Mouse (Mus musculus) gastrocnemius, postnatal 36 days (tissue): ENCODE results near the gene BC004004. TPM values are rescaled to one million over a fixed set of nuclear protein-coding genes. Genes with fewer than 3 reads are reported as not detected.
"Not testable (repeated sequence)": the region's sequence is repeated elsewhere in the genome, so short reads cannot be mapped to it uniquely, and the experiment has no call there.

Source experiments
- DNase-seq, 2 experiments: peaks; one replicate each; pipeline ENCODE4 v3.0.0; 2022
- intact Hi-C: fragments of 180-260 bp; cut with DNase I; formaldehyde crosslinking; loops from one replicate; pipeline ENCODE4 v1.15.1; 2025
- total RNA-seq, 2 experiments: library from RNA; stranded (reverse); gene quantifications; 2 replicates each; pipeline ENCODE4 v1.2.3; 2021

BC004004 gene
- total RNA-seq, 2 experiments from 2014 or later: 104 to 106 TPM

- intact Hi-C loops: loop anchor here (5.0 kb wide), 1 partner anchor 254 kb away; no protein-coding TSS in a partner anchor
- no peak for DNase-seq
Observed at GRCm38 (mm10) chr17:29258025-29258558, 10.5 kb upstream of the BC004004 start.

GRCm38 (mm10) chr17:29258921-29259320 is 9.7 kb upstream of the BC004004 start:
- intact Hi-C loops: loop anchor here (5.0 kb wide), 1 partner anchor 253 kb away; no protein-coding TSS in a partner anchor
- no peak for DNase-seq

- peak; percentile 63 to 66 for DNase-seq
- intact Hi-C loops: loop anchor here (5.0 kb wide), 1 partner anchor 253 kb away; no protein-coding TSS in a partner anchor
Observed at GRCm38 (mm10) chr17:29259489-29259888, 9.1 kb upstream of the BC004004 start.

DNA sequence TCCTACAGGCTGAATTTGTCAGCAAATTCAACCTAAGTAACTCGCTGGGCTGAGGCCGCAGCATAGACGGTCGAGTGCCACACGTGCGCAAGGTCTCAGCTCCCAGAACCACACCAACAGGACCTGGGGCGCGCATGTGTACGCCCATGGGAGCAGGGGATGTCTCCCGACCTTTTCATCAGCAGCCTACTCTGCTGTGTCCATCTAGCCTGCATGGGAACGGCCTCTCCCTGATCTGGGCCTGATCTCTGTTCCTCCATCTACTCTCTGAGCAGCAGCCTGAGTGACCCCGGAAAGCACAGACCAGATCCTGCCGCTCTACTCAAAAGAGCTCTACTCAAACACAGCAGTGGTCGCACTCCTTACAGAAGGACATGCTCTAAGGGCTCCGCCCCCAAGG is 8.1 kb upstream of the BC004004 start:
- intact Hi-C loops: no loop called here
- no peak for DNase-seq

DNA sequence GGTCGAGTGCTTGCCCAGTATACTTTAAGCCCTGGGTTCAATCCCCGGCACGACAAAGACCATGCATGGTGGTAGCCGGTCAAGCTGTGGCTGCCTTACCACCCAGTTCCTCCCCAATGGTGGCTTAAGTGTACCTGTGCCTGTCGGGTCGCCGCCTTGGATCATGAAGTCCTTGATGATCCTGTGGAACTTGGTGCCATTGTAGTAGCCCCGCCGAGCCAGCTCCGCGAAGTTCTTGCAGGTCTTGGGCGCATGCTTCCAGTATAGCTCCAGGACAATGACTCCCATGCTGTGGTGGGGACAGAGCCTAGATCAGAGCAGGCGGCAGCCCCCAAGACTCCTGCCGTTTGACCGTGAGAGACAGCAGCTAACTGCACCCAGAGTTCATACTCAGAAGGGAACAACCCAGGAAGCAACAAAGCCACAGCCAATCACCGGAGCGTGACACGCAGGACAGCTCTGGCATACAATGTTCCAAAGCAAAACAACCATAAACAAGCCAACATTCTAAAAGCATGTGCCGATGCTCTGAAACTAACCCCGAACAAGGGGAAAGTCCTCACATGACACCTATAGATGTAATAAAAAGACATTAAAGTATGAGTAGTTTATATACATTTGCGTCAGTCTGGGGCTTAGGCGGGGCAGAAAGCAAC is 6.9 kb upstream of the BC004004 start:
- no peak for DNase-seq
- intact Hi-C loops: no loop called here

DNA sequence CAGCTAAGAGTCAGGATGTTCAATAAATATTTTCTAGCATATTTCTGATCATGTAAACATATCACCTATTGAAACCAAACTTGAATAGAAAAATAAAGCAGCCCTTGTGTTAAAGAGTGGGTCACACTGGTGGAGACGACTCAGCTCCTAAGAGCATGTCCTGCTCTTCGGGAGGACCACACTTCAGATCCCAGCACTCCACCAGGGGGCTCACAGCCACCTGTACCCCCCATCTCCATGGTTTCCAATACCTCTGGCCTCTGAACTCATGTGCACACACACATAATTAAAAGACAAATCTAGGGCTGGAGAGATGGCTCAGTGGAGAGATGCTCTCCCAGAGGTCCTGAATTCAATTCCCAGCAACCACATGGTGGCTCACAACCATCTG is 6.3 kb upstream of the BC004004 start:
- intact Hi-C loops: no loop called here
- DNase-seq: no peak

- intact Hi-C loops: no loop called here
- no peak for DNase-seq
Observed at GRCm38 (mm10) chr17:29263417-29263816, 5.2 kb upstream of the BC004004 start.

DNA sequence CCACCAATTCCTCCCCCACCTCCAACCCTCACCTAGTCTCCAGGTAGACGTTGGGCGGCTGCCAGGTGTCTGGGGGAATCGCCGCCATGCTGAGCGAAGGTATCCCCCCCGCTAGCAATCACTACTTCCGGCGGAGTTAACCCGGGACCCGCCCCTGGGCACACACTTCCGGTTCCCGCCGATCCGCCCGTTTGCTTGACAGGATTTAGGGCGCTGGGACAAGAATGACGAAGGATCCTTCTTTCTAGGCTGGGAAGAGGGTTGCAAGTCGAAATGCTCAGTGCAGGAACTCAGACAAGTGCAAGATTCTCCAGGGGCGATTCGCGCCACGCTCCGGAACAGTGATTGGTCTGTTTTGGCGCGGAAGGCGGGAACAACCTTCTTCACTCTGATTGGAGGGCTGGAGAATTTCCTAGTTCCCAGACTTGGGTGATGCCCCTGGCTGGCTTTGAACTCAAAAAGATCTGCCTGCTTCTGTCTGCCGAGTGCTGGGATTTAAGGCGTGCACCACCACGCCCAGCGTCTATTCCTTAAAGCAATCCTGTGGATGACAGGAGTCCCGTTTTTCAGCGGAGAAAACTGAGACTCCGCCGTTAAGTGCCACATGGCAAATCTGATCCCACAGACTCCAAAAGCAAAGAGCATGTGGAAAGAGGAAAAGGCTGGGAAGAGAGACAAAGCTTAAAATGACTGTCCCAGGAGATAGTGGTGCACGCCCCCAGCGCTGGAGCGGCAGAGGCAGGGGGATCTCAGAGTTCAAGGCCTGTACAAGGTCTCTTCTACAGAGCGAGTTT is 4.6 kb upstream of the BC004004 start, which contains the start of gene Ppil1:
Gene Ppil1, minus strand, starts transcription at position 347 of the 794 bp plus-strand sequence.
- DNase-seq: peak; percentile 69 to 82
- intact Hi-C loops: loop anchor here (2.0 kb wide), 1 partner anchor 107 kb away; no protein-coding TSS in a partner anchor

DNA sequence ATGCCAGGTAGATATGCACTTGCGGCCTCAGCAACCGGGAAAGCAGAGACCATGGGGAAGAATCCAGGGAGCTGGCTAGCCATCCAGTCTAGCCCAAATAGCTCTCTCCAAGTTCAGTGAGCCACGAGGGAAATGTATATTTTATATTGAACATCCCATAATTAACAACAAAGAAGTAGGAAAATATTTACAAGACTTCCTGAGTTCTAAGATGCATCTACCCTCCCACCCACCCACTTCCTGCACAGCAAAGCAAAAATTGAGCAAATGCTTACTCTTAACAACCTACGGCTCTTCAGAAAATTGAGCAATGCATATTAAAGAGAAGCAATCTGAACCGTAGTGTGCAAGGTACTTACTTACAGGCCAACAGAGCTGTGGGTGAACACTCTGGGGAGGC is 3.8 kb upstream of the BC004004 start:
- DNase-seq: no peak

DNA sequence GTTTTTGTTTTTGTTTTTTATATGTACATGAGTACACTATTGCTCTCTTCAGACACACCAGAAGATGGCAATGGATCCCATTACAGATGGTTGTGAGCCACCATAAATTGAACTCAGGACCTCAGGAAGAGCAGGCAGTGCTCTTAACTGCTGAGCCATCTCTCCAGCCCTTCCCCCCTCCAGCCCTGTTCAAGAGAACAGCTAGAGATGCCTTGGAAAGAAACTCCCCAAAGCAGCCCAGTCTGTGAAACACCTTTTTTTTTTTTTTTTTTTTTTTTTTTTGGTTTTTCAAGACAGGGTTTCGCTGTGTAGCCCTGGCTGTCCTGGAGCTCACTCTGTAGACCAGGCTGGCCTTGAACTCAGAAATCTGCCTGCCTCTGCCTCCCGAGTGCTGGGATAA is 1.5 kb upstream of the BC004004 start:
- DNase-seq: not testable (repeated sequence)
- intact Hi-C loops: loop anchor here (5.0 kb wide), 1 partner anchor 60 kb away; no protein-coding TSS in a partner anchor

More for the DNA sequence above, 3.8 kb upstream of the BC004004 start:
- intact Hi-C loops: loop anchor here (2.0 to 5.0 kb wide), 2 partner anchors 63 to 106 kb away; no protein-coding TSS in a partner anchor

GRCm38 (mm10) chr17:29267931-29268681 is 482 bp upstream of the BC004004 start:
- intact Hi-C loops: loop anchor here (1.0 to 5.0 kb wide), 2 partner anchors 59 to 103 kb away; no protein-coding TSS in a partner anchor
- no peak for DNase-seq

- DNase-seq: no peak
- intact Hi-C loops: loop anchor here (5.0 kb wide), 1 partner anchor 58 kb away; no protein-coding TSS in a partner anchor
Observed at GRCm38 (mm10) chr17:29269349-29269706, 740 bp downstream of the BC004004 start.

GRCm38 (mm10) chr17:29270148-29270698 is 1.6 kb downstream of the BC004004 start:
- intact Hi-C loops: no loop called here
- DNase-seq: no peak

DNA sequence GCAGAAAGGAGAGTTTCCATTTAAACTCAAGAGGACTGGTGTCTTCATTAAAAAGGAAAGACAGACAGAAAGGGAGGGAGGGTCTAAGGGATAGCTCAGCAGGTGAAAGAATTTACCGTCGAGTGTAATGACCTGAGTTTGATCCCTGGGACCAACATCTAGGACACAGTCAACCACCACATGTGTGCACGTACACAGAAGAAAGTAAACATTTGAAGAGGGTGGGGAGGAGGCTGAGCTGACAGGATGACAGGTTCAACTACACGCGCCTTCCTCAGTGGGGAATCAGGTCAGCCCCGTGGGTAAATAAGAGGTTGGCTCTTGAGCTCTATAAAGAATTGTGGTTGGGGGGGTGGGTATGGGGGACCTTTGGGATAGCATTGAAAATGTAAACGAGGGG is 4.6 kb downstream of the BC004004 start:
- intact Hi-C loops: no loop called here
- DNase-seq: no peak

- intact Hi-C loops: no loop called here
- no peak for DNase-seq
Observed at GRCm38 (mm10) chr17:29273889-29274288, 5.3 kb downstream of the BC004004 start.

DNA sequence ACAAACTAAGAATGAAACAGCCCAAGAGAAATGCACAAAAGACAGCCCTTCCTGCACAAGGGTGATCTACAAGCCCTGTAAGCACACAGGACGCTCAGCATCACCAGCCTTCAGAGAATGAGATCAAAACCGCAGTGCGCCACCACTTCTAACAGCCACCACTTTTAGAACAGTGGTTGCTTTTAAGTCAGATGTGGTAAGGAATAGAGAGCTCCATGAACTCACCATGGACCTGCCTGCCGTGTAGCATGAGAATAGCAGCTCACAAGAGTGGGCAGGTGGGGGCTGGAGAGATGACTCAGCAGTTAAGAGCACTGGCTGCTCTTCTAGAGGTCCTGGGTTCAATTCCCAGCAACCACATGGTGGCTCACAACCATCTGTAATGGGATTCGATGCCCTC is 11.8 kb downstream of the BC004004 start:
- intact Hi-C loops: no loop called here
- no peak for DNase-seq

GRCm38 (mm10) chr17:29281541-29281940 is 13.0 kb downstream of the BC004004 start:
- intact Hi-C loops: no loop called here
- no peak for DNase-seq

GRCm38 (mm10) chr17:29282216-29282952 is 13.8 kb downstream of the BC004004 start:
- intact Hi-C loops: no loop called here
- DNase-seq: no peak

DNA sequence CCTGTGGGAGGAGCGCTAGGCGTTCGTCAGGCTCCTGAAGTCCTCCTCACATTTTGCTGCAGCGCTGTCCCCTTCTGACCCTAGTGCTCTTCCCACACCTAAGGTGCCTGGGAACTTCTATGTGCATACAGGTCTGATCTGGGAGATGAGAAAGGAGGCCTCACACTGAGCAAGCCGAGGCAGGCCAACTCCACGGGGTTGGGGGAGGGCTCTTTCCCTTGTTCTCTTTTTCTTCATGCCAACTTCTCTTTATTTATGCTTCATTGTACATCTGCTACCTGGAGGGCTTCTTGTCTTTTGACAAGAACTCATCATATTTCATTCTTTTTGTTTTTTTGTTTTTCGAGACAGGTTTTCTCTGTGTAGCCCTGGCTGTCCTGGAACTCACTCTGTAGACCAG is 23.2 kb downstream of the BC004004 start:
- no peak for DNase-seq

More for the DNA sequence above, 23.2 kb downstream of the BC004004 start:
- intact Hi-C loops: no loop called here
